Mouse (Mus musculus) myocyte (in vitro differentiated cells): ENCODE results near the gene Atox1. TPM values are rescaled to one million over a fixed set of nuclear protein-coding genes. Genes with fewer than 3 reads are reported as not detected.
A peak's percentile ranks its signal among the peaks of the same experiment; 100 is the strongest.

Experiments used
- H3K27me3 ChIP-seq: one replicate; pipeline ENCODE4 v1.6.1; 2011; ENCODE audit not compliant: control insufficient read depth, insufficient read depth, insufficient read length
- H3K36me3 ChIP-seq: one replicate; pipeline ENCODE4 v1.6.1; 2011; ENCODE audit not compliant: control insufficient read depth, insufficient read depth
- H3K4me2 ChIP-seq: one replicate; pipeline ENCODE4 v1.6.1; 2011; ENCODE audit warnings: low read depth, control low read depth
- H3K4me3 ChIP-seq: one replicate; pipeline ENCODE4 v1.5.1; 2011; ENCODE audit warnings: mild to moderate bottlenecking, control low read depth, moderate library complexity
- H3K79me2 ChIP-seq: one replicate; pipeline ENCODE4 v1.6.1; 2011; ENCODE audit not compliant: control insufficient read depth, insufficient read depth
- H3ac ChIP-seq: one replicate; pipeline ENCODE4 v1.6.1; 2011; ENCODE audit not compliant: control insufficient read depth, insufficient read length
- CEBPB ChIP-seq: IDR thresholded peaks from 2 replicates; pipeline ENCODE4 v1.6.1; 2011; ENCODE audit warnings: mild to moderate bottlenecking, moderate library complexity; ENCODE audit not compliant: poor library complexity, insufficient read depth, severe bottlenecking
- E2F4 ChIP-seq: IDR thresholded peaks from one replicate; pipeline ENCODE4 v1.6.1; 2011; ENCODE audit warnings: mild to moderate bottlenecking, control low read depth, moderate library complexity; ENCODE audit not compliant: insufficient read depth
- MAX ChIP-seq: IDR thresholded peaks from one replicate; pipeline ENCODE4 v1.6.1; 2011; ENCODE audit warnings: low read depth, mild to moderate bottlenecking, control low read depth
- MYOD1 ChIP-seq, 3 experiments: IDR thresholded peaks; one replicate each; pipeline ENCODE4 v1.6.1; 2011; ENCODE audit warnings: control low read depth in 2 of 3, low read depth in 2 of 3, mild to moderate bottlenecking in 2 of 3, moderate library complexity in 1 of 3; ENCODE audit not compliant: insufficient read length in 2 of 3, control insufficient read depth in 1 of 3
- MYOG ChIP-seq, 3 experiments: IDR thresholded peaks; one replicate each; pipeline ENCODE4 v1.6.1; 2011; ENCODE audit warnings: control low read depth in 2 of 3, low read depth in 2 of 3, mild to moderate bottlenecking in 2 of 3; ENCODE audit not compliant: insufficient read length in 2 of 3, control insufficient read depth in 1 of 3, insufficient read depth in 1 of 3
- POLR2A ChIP-seq: IDR thresholded peaks from one replicate; pipeline ENCODE4 v1.6.1; 2011; ENCODE audit warnings: low read depth, mild to moderate bottlenecking, control low read depth, moderate library complexity; ENCODE audit not compliant: insufficient read length
- POLR2AphosphoS2 ChIP-seq: IDR thresholded peaks from one replicate; pipeline ENCODE4 v1.6.1; 2011; ENCODE audit warnings: low read depth, control low read depth; ENCODE audit not compliant: insufficient read length
- REST ChIP-seq: IDR thresholded peaks from one replicate; pipeline ENCODE4 v1.6.1; 2011; ENCODE audit warnings: mild to moderate bottlenecking, control low read depth, moderate library complexity; ENCODE audit not compliant: insufficient read depth, insufficient read length
- SRF ChIP-seq: IDR thresholded peaks from one replicate; pipeline ENCODE4 v1.6.1; 2011; ENCODE audit warnings: low read depth; ENCODE audit not compliant: control insufficient read depth, insufficient read length
- TCF12 ChIP-seq: IDR thresholded peaks from one replicate; pipeline ENCODE4 v1.6.1; 2011; ENCODE audit warnings: mild to moderate bottlenecking, control low read depth; ENCODE audit not compliant: poor library complexity, insufficient read depth, severe bottlenecking
- TCF3 ChIP-seq: IDR thresholded peaks from one replicate; pipeline ENCODE4 v1.6.1; 2011; ENCODE audit warnings: low read depth, control low read depth; ENCODE audit not compliant: insufficient read length
- USF1 ChIP-seq: IDR thresholded peaks from one replicate; pipeline ENCODE4 v1.6.1; 2011; ENCODE audit warnings: low read depth, mild to moderate bottlenecking, control low read depth, moderate library complexity
- polyA plus RNA-seq: library from polyadenylated mRNA; unstranded; fragments of >200 nt; fragmentation: generic; extraction: Trizol; gene quantifications from one replicate; pipeline ENCODE4 v1.2.1, GENCODE M21; 2012; ENCODE audit warnings: missing spikeins

Atox1 gene
- polyA plus RNA-seq, 1 experiment, result 264 TPM

- Histone ChIP-seq H3K27me3 (no peaks in the 10 kb centered on the region), H3ac (no peak overlapping the region), H3K4me3 (no peak overlapping the region), H3K4me2 (peak overlapping the region; percentile 3), H3K79me2 (no peaks in the 10 kb centered on the region), H3K36me3 (peaks cover 3% of the 10 kb centered on the region)
- TF ChIP-seq E2F4, result no peak
- no peak for TF ChIP-seq TCF3
- no peak for TF ChIP-seq POLR2AphosphoS2
- no peak for TF ChIP-seq CEBPB
- no peak for TF ChIP-seq POLR2A
- TF ChIP-seq MAX, result no peak
- no peak for TF ChIP-seq TCF12
- no peak for TF ChIP-seq MYOD1 (IDR thresholded peaks at IDR 0.05; ENCODE audit: control insufficient read depth in 1 of 3, insufficient read length in 2 of 3, low read depth in 2 of 3)
- no peak for TF ChIP-seq MYOG (IDR thresholded peaks at IDR 0.05; ENCODE audit: control insufficient read depth in 1 of 3, insufficient read depth in 1 of 3, insufficient read length in 2 of 3, low read depth in 2 of 3)
- no peak for TF ChIP-seq USF1
- TF ChIP-seq REST, result no peak
- no peak for TF ChIP-seq SRF
These were observed 16.3 kb downstream of the Atox1 start for GRCm38 (mm10) chr11:55444772-55445171.

- no peaks in the 10 kb centered on the region for H3K27me3 ChIP-seq
- H3ac ChIP-seq, result no peak overlapping the region
- H3K4me3 ChIP-seq, result no peak overlapping the region
- H3K4me2 ChIP-seq, result no peak overlapping the region
- no peaks in the 10 kb centered on the region for H3K36me3 ChIP-seq
- TF ChIP-seq REST, result no peak
- TF ChIP-seq MYOD1 (IDR thresholded peaks at IDR 0.05; ENCODE audit: control insufficient read depth in 1 of 3, insufficient read length in 2 of 3, low read depth in 2 of 3), result no peak
- TF ChIP-seq CEBPB, result no peak
- TF ChIP-seq POLR2AphosphoS2, result no peak
- TF ChIP-seq MAX, result no peak
- no peak for TF ChIP-seq TCF12
- no peak for TF ChIP-seq TCF3
- no peak for TF ChIP-seq MYOG (IDR thresholded peaks at IDR 0.05; ENCODE audit: control insufficient read depth in 1 of 3, insufficient read depth in 1 of 3, insufficient read length in 2 of 3, low read depth in 2 of 3)
- no peak for TF ChIP-seq SRF
- TF ChIP-seq USF1, result no peak
- no peak for TF ChIP-seq E2F4
- no peak for TF ChIP-seq POLR2A
- H3K79me2 ChIP-seq, result no peaks in the 10 kb centered on the region
These were observed 21.3 kb downstream of the Atox1 start for GRCm38 (mm10) chr11:55439718-55440117.

- no peaks in the 10 kb centered on the region for H3K79me2 ChIP-seq
- no peaks in the 10 kb centered on the region for H3K36me3 ChIP-seq
- no peak overlapping the region for H3ac ChIP-seq
- no peak overlapping the region for H3K4me3 ChIP-seq
- H3K27me3 ChIP-seq, result no peaks in the 10 kb centered on the region
- H3K4me2 ChIP-seq, result no peak overlapping the region
- no peak for TF ChIP-seq CEBPB
- TF ChIP-seq REST, result no peak
- TF ChIP-seq USF1, result no peak
- TF ChIP-seq POLR2AphosphoS2, result no peak
- no peak for TF ChIP-seq TCF3
- TF ChIP-seq POLR2A, result no peak
- TF ChIP-seq E2F4, result no peak
- no peak for TF ChIP-seq MAX
- no peak for TF ChIP-seq MYOD1 (IDR thresholded peaks at IDR 0.05; ENCODE audit: control insufficient read depth in 1 of 3, insufficient read length in 2 of 3, low read depth in 2 of 3)
- TF ChIP-seq TCF12, result no peak
- TF ChIP-seq MYOG (IDR thresholded peaks at IDR 0.05; ENCODE audit: control insufficient read depth in 1 of 3, insufficient read depth in 1 of 3, insufficient read length in 2 of 3, low read depth in 2 of 3), result no peak
- no peak for TF ChIP-seq SRF
These were observed 23.0 kb downstream of the Atox1 start for GRCm38 (mm10) chr11:55438031-55438430.

- no peak for TF ChIP-seq MYOD1 (IDR thresholded peaks at IDR 0.05; ENCODE audit: control insufficient read depth in 1 of 3, insufficient read length in 2 of 3, low read depth in 2 of 3)
- TF ChIP-seq TCF3, result no peak
- TF ChIP-seq MAX, result no peak
- TF ChIP-seq REST, result no peak
- no peak for TF ChIP-seq E2F4
- no peak for TF ChIP-seq SRF
- no peak for TF ChIP-seq MYOG (IDR thresholded peaks at IDR 0.05; ENCODE audit: control insufficient read depth in 1 of 3, insufficient read depth in 1 of 3, insufficient read length in 2 of 3, low read depth in 2 of 3)
- TF ChIP-seq CEBPB, result no peak
- no peaks in the 10 kb centered on the region for H3K79me2 ChIP-seq
- no peaks in the 10 kb centered on the region for H3K36me3 ChIP-seq
- no peaks in the 10 kb centered on the region for H3K27me3 ChIP-seq
- no peak overlapping the region for H3K4me3 ChIP-seq
- H3ac ChIP-seq, result no peak overlapping the region
- no peak overlapping the region for H3K4me2 ChIP-seq
These were observed 24.9 kb downstream of the Atox1 start for GRCm38 (mm10) chr11:55436089-55436488.

- no peak overlapping the region for H3ac ChIP-seq
- H3K4me3 ChIP-seq, result no peak overlapping the region
- no peaks in the 10 kb centered on the region for H3K36me3 ChIP-seq
- no peaks in the 10 kb centered on the region for H3K79me2 ChIP-seq
- TF ChIP-seq USF1, result no peak
- no peak for TF ChIP-seq SRF
- TF ChIP-seq POLR2A, result no peak
- TF ChIP-seq TCF12, result no peak
- no peak for TF ChIP-seq E2F4
- TF ChIP-seq CEBPB, result no peak
- no peak for TF ChIP-seq MYOG (IDR thresholded peaks at IDR 0.05; ENCODE audit: control insufficient read depth in 1 of 3, insufficient read depth in 1 of 3, insufficient read length in 2 of 3, low read depth in 2 of 3)
- TF ChIP-seq TCF3, result no peak
- TF ChIP-seq MYOD1 (IDR thresholded peaks at IDR 0.05; ENCODE audit: control insufficient read depth in 1 of 3, insufficient read length in 2 of 3, low read depth in 2 of 3), result no peak
- TF ChIP-seq MAX, result no peak
- no peak for TF ChIP-seq POLR2AphosphoS2
- TF ChIP-seq REST, result no peak
- no peak overlapping the region for H3K4me2 ChIP-seq
- no peaks in the 10 kb centered on the region for H3K27me3 ChIP-seq
These were observed 28.1 kb downstream of the Atox1 start for GRCm38 (mm10) chr11:55432981-55433380.
